Mouse (Mus musculus): ENCODE measurements around the gene Jade1. TPM values are rescaled to one million over a fixed set of nuclear protein-coding genes. Genes with fewer than 3 reads are reported as not detected.

Jade1 gene
- polyA plus RNA-seq, 1 experiment, result 25.2 TPM

- Histone ChIP-seq H3K27ac (replicated peaks; ENCODE audit: low read depth, low read length) (no peak overlapping the region), H3K4me3 (ENCODE audit: insufficient read depth, low read depth, low read length) (no peak overlapping the region), H3K4me1 (ENCODE audit: control insufficient read depth, insufficient read depth, insufficient read length, low read length) (peaks cover 8% of the 10 kb centered on the region; the same call in 1 of the 2 replicates)
Observed at GRCm38 (mm10) chr3:41592805-41593204, 37.3 kb downstream of the Jade1 start.

- Histone ChIP-seq H3K27ac (replicated peaks; ENCODE audit: low read depth, low read length) (no peak overlapping the region), H3K4me1 (ENCODE audit: control insufficient read depth, insufficient read depth, insufficient read length, low read length) (peaks cover 10% of the 10 kb centered on the region), H3K4me3 (ENCODE audit: insufficient read depth, low read depth, low read length) (no peak overlapping the region)
Observed at GRCm38 (mm10) chr3:41594097-41594879, 38.8 kb downstream of the Jade1 start.

GRCm38 (mm10) chr3:41595010-41595409 lies 39.5 kb downstream of the Jade1 start:
- no peak overlapping the region for H3K4me3 ChIP-seq (ENCODE audit: insufficient read depth, low read depth, low read length)
- H3K4me1 ChIP-seq (ENCODE audit: control insufficient read depth, insufficient read depth, insufficient read length, low read length), result peaks cover 7% of the 10 kb centered on the region
- no peak overlapping the region for H3K27ac ChIP-seq (replicated peaks; ENCODE audit: low read depth, low read length)

- Histone ChIP-seq H3K4me3 (ENCODE audit: insufficient read depth, low read depth, low read length) (no peak overlapping the region), H3K4me1 (ENCODE audit: control insufficient read depth, insufficient read depth, insufficient read length, low read length) (peaks cover 14% of the 10 kb centered on the region), H3K27ac (replicated peaks; ENCODE audit: low read depth, low read length) (no peak overlapping the region)
Observed at GRCm38 (mm10) chr3:41597036-41597435, 41.5 kb downstream of the Jade1 start.

GRCm38 (mm10) chr3:41598412-41598811 lies 42.9 kb downstream of the Jade1 start:
- Histone ChIP-seq H3K27ac (replicated peaks; ENCODE audit: low read depth, low read length) (peak overlapping the region; percentile 0; the same call in 1 of the 2 replicates), H3K4me1 (ENCODE audit: control insufficient read depth, insufficient read depth, insufficient read length, low read length) (peaks cover 20% of the 10 kb centered on the region)

GRCm38 (mm10) chr3:41599226-41599625 lies 43.7 kb downstream of the Jade1 start:
- H3K4me1 ChIP-seq (ENCODE audit: control insufficient read depth, insufficient read depth, insufficient read length, low read length), result peaks cover 20% of the 10 kb centered on the region
- H3K4me3 ChIP-seq (ENCODE audit: insufficient read depth, low read depth, low read length), result no peak overlapping the region
- H3K27ac ChIP-seq (replicated peaks; ENCODE audit: low read depth, low read length), result no peak overlapping the region

More at GRCm38 (mm10) chr3:41598412-41598811, 42.9 kb downstream of the Jade1 start:
- H3K4me3 ChIP-seq (ENCODE audit: insufficient read depth, low read depth, low read length), result no peak overlapping the region

- Histone ChIP-seq H3K4me3 (ENCODE audit: insufficient read depth, low read depth, low read length) (no peak overlapping the region), H3K4me1 (ENCODE audit: control insufficient read depth, insufficient read depth, insufficient read length, low read length) (peaks cover 20% of the 10 kb centered on the region), H3K27ac (replicated peaks; ENCODE audit: low read depth, low read length) (no peak overlapping the region)
Observed at GRCm38 (mm10) chr3:41599806-41600589, 44.5 kb downstream of the Jade1 start.

GRCm38 (mm10) chr3:41601226-41602020 lies 45.9 kb downstream of the Jade1 start:
- Histone ChIP-seq H3K27ac (replicated peaks; ENCODE audit: low read depth, low read length) (no peak overlapping the region), H3K4me1 (ENCODE audit: control insufficient read depth, insufficient read depth, insufficient read length, low read length) (peaks cover 20% of the 10 kb centered on the region), H3K4me3 (ENCODE audit: insufficient read depth, low read depth, low read length) (no peak overlapping the region)

- no peak overlapping the region for H3K27ac ChIP-seq (replicated peaks; ENCODE audit: low read depth, low read length)
- H3K4me3 ChIP-seq (ENCODE audit: insufficient read depth, low read depth, low read length), result no peak overlapping the region
- peaks cover 20% of the 10 kb centered on the region for H3K4me1 ChIP-seq (ENCODE audit: control insufficient read depth, insufficient read depth, insufficient read length, low read length)
Observed at GRCm38 (mm10) chr3:41602933-41603332, 47.4 kb downstream of the Jade1 start.

- Histone ChIP-seq H3K4me3 (ENCODE audit: insufficient read depth, low read depth, low read length) (no peak overlapping the region), H3K27ac (replicated peaks; ENCODE audit: low read depth, low read length) (no peak overlapping the region), H3K4me1 (ENCODE audit: control insufficient read depth, insufficient read depth, insufficient read length, low read length) (peaks cover 20% of the 10 kb centered on the region)
Observed at GRCm38 (mm10) chr3:41603470-41604019, 48.0 kb downstream of the Jade1 start.

GRCm38 (mm10) chr3:41604629-41605321 lies 49.2 kb downstream of the Jade1 start:
- H3K27ac ChIP-seq (replicated peaks; ENCODE audit: low read depth, low read length), result no peak overlapping the region
- peaks cover 14% of the 10 kb centered on the region for H3K4me1 ChIP-seq (ENCODE audit: control insufficient read depth, insufficient read depth, insufficient read length, low read length)
- no peak overlapping the region for H3K4me3 ChIP-seq (ENCODE audit: insufficient read depth, low read depth, low read length)

GRCm38 (mm10) chr3:41605601-41606329 lies 50.2 kb downstream of the Jade1 start:
- Histone ChIP-seq H3K4me3 (ENCODE audit: insufficient read depth, low read depth, low read length) (no peak overlapping the region), H3K27ac (replicated peaks; ENCODE audit: low read depth, low read length) (no peak overlapping the region), H3K4me1 (ENCODE audit: control insufficient read depth, insufficient read depth, insufficient read length, low read length) (peaks cover 12% of the 10 kb centered on the region)

- Histone ChIP-seq H3K4me3 (ENCODE audit: insufficient read depth, low read depth, low read length) (no peak overlapping the region), H3K4me1 (ENCODE audit: control insufficient read depth, insufficient read depth, insufficient read length, low read length) (peaks cover 9% of the 10 kb centered on the region), H3K27ac (replicated peaks; ENCODE audit: low read depth, low read length) (no peak overlapping the region)
Observed at GRCm38 (mm10) chr3:41606330-41606664, 50.8 kb downstream of the Jade1 start.

GRCm38 (mm10) chr3:41607050-41607449 lies 51.5 kb downstream of the Jade1 start:
- no peak overlapping the region for H3K27ac ChIP-seq (replicated peaks; ENCODE audit: low read depth, low read length)
- peaks cover 6% of the 10 kb centered on the region for H3K4me1 ChIP-seq (ENCODE audit: control insufficient read depth, insufficient read depth, insufficient read length, low read length)
- H3K4me3 ChIP-seq (ENCODE audit: insufficient read depth, low read depth, low read length), result no peak overlapping the region
